Mouse (Mus musculus) ZHBTc4 (cell line): ENCODE data around the gene Smim27.
A peak's percentile ranks its signal among the peaks of the same experiment; 100 is the strongest.

ENCODE experiments used
- DNase-seq: peaks from one replicate; pipeline ENCODE4 v3.0.0-alpha.2; 2011; ENCODE audit warnings: low read depth, low spot score

The Smim27 gene

DNA sequence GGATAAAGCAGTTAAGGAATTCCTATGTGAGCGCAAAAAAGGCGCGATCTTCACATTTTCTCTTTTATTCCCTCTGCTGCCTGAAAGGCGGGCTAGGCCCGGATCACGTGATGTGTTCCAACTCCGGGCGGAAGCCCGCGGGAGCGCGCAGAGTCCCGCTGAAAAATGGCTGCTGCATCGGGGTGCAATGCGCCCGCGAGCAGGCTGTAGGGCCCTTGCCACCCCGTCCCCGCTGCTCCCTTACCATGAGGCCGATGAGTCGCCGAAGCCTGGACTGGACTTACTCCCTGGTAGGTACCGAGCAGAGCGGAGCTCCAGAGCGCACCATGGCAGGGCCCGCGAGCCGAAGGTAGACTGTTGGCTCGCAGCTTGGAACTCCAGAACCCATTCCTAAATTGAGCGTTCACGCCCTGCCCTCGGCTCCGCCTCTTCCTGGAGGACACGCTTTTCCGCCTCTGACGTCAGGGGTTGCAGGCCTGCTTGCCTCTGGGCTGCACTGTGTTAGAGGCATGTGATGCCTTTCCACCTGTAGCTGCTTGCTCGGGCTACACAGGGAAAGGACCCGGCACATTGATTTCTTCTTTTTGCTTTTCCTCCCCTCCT lies at the start of gene Smim27, which contains the start of gene Topors:
Gene Smim27, plus strand, starts transcription at position 150 of the 603 bp plus-strand sequence.
Gene Topors, minus strand, starts transcription at position 421 of the 603 bp plus-strand sequence.
- peak; percentile 99 for DNase-seq

- DNase-seq: peak; percentile 94
These were observed 48.9 kb upstream of the Smim27 start for GRCm38 (mm10) chr4:40220437-40220836.

DNA sequence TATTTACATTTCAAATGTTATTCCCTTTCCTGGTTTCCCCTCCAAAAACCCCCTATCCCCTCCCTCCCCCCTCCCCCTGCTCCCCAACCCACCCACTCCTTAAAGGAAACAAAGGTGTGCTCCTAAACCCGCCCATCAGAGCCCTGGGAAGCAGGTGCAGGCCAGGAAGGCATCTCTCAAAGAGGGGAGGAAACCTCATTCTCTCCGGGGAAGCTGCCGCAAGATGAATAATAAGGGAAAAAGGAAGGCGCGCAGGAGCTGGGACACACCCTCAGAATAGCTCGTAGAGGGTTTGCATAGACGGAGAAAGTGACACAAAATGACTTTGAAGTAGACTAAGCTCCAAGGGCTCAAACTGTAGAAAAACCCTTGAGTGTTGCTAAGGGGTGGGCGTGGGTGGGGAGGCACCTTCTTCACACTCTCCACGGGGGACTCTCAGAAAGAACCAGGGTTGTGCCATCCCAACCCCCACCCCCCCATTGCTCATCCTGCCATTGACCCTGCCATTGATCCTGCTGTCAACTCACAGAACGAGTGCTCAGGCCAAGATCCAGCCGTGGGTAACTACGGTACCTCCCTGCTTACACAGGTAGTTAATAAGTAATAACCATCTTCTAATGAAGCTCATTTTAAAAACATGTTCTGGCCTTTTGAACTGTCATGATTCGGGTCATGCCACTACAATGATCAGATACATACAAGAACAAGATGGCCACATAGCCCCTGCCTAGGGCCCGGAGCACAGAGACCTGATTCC lies 48.2 kb upstream of the Smim27 start:
- DNase-seq: peak; percentile 91

- DNase-seq: no peak
These were observed 47.3 kb upstream of the Smim27 start for GRCm38 (mm10) chr4:40221876-40222585.

DNA sequence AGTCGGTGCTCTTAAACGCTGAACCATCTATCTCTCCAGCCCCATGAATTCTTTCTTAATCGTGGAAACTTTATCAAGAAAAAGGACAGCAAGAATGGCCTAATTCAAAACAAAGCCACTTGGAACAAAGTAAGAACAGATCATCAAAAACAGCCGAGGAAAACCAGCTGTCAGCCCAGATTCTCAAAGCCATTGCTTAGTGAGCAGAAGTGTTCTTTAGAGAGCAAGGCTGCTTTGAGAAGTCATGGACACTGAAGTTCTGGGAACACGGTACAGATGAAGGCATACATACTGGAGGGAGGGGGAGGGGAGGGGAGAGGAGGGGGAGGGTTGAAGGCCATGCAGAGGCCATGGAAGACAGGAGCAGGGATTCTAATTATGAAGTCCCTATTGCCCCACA lies 43.3 kb upstream of the Smim27 start:
- DNase-seq: no peak

DNA sequence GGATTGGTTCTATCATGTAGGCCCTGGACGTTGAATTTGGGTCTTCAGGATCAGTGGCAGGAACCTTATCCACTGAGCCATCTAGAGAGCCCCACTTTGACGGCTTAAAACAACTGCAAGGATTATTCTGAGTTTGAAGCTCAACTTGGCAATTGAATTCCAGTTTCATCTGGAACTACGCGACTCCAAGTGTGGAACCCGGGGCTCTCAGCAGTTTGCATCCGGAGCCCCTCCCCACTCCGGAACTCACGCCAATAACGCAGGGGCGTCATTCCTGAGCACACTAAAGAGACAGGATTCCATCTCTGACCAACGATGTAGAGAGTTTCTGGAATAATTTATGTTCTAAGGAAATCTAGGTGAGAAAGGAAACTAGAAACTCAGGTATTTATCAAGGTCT lies 42.2 kb upstream of the Smim27 start:
- peak; percentile 78 for DNase-seq

GRCm38 (mm10) chr4:40227886-40228285 lies 41.5 kb upstream of the Smim27 start:
- DNase-seq: no peak

- no peak for DNase-seq
These were observed 39.7 kb upstream of the Smim27 start for GRCm38 (mm10) chr4:40229723-40230122.

GRCm38 (mm10) chr4:40233062-40233664 lies 36.2 kb upstream of the Smim27 start:
- DNase-seq: peak; percentile 79

- peak; percentile 52 for DNase-seq
These were observed 35.1 kb upstream of the Smim27 start for GRCm38 (mm10) chr4:40234256-40234655.

GRCm38 (mm10) chr4:40236829-40237228 lies 32.5 kb upstream of the Smim27 start:
- DNase-seq: no peak

DNA sequence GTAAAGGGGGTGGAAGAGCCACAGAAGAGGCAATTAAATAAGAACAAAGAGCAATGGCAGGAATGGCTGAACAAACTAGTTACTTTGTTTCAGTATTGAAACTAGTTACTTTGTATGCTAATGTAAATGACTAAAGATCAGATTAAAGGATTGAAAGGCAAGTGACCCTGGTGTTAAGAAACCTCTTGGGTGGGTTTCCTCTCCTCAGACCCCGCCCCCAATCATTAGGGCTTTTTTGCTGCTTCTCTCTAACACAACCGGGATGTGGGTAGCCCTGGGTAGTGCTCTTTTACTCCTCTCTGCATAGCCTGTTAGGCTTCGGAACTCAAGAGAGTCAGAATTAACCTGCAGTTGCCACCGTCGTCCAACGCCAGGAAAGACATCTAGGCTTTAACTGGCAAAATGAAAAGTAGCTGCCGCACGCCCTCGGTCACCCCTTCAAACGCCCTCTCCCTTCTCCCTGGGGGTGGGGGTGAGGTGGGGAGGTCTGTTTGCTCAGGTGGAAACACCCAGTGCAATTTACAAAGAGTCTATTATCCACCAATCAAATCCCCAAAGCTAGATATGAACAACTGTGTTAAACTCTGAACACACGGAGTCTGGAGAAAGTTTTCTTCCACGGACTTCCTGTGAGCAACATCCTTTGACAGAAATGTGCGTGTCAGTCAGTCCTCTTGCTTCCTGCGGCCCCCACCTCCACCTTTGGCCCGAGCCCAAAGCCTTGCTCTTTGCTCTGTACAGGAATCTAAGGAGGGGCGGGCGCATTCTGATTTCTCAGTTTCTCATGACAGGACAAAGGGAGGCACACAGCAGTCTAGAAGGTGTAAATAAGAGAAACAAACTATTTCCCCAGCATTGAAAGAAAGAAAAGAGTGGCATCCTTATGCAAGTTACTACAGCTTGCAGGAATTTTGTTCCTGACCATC lies 30.6 kb upstream of the Smim27 start:
- peak; percentile 74 for DNase-seq

DNA sequence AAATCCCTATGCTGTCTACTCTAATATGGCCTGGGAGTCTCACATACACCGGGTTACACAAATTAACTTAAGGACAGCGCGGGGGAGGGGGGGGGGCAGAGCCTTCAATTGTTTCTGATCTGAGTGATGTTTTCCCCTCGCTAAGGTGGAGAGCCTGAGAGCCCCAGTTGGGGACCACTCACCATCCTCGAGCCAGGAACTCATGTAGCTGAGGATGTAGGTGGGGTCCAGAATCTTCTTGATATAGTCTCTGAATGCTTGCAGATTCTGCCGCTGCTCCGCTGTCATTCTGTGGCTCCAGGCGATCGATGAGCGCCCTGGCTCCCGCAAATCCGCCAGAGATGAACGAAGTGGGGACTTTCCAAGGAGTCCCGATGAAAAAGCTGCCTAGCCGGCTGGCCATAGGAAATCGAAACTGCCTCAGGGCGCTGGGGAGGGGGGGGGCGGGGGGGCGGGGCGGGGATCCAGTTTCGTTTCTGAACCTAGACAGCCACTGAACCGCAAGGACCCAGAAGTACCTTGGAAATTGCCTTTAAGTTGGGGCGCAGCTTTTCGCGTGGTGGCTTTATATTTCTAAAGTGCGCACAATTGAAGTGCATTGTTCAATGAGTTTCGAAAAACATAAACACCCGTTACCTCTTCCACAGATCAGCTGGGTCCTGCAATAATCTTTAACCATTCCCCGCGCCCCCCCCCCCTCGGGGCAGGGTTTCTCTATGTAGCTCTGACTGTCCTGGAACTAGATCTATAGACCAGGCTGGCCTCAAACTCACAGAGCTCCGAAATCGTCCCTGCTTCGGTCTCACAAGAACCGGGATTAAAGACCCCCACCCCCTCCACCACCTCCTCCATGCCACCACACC lies 29.7 kb upstream of the Smim27 start, which contains the start of gene Ddx58:
Gene Ddx58, minus strand, starts transcription at position 420 of the 863 bp plus-strand sequence.
- peak; percentile 40 for DNase-seq

DNA sequence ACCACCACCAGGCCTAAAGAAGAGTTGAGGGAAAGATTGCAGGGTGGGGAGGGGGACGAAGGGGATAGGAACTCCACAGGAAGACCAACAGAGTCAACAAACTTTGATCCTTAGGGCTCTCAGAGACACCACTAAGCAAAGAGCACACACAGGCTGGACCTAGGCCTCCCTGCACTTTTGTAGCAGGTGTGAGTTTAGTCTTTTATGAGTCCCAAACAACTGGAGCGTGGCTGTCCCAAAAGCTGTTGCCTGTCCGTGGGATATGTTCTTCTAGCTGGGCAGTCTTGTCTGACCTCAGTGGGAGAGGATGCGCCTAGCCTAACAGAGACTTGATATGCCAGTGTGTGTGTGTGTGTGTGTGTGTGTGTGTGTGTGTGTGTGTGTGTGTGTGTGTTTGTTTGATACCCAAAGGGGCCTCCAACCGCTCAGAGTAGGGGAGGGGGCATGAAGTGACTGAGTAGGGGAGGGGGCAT lies 29.1 kb upstream of the Smim27 start:
- peak; percentile 11 for DNase-seq

DNA sequence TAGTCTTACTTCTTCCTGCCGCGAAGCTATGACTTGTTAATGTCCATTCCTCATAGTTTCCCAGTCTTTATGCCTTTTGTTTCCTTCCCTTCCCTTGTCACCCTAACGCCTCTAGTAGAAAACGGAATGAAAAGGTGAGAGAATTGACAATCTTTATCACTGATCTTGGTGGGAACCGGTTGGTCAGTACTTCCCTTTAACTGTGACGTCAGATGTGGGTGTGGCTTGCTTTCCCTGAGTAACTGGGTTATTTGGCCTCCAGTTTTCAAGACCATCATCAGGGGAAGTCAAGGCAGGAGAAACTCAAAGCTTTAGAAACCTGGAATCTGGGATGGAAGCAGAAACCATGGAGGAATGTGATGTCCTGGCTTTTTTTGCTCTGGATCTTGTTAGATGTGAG lies 27.5 kb upstream of the Smim27 start:
- DNase-seq: peak; percentile 50

DNA sequence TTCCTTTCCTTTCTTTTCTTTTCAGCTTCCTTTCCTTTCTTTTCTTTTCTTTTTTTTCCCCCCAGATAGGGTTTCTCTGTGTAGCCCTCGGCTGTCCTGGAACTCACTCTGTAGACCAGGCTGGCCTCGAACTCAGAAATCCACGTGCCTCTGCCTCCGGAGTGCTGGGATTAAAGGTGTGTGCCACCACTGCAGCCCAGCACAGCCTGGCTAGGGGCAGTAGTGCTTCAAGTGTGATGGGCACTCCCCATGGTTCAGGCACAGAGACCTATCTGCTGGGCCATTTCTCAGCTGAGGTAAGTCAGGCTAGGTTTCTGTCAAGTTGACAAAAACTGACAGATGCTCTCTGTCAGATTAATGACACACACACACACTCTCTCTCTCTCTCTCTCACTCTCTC lies 26.4 kb upstream of the Smim27 start:
- no peak for DNase-seq

GRCm38 (mm10) chr4:40244035-40244434 lies 25.3 kb upstream of the Smim27 start:
- peak; percentile 33 for DNase-seq

GRCm38 (mm10) chr4:40250984-40251383 lies 18.4 kb upstream of the Smim27 start:
- no peak for DNase-seq

- DNase-seq: no peak
These were observed 15.6 kb upstream of the Smim27 start for GRCm38 (mm10) chr4:40253766-40254165.
